Mouse (Mus musculus) ZHBTc4 (cell line): ENCODE measurements around the gene Gm10031.
"Not testable (repeated sequence)": the region's sequence is repeated elsewhere in the genome, so short reads cannot be mapped to it uniquely, and the experiment has no call there.

Source experiments
- DNase-seq: peaks from one replicate; pipeline ENCODE4 v3.0.0-alpha.2; 2011; ENCODE audit warnings: low read depth, low spot score

Gm10031 gene

DNA sequence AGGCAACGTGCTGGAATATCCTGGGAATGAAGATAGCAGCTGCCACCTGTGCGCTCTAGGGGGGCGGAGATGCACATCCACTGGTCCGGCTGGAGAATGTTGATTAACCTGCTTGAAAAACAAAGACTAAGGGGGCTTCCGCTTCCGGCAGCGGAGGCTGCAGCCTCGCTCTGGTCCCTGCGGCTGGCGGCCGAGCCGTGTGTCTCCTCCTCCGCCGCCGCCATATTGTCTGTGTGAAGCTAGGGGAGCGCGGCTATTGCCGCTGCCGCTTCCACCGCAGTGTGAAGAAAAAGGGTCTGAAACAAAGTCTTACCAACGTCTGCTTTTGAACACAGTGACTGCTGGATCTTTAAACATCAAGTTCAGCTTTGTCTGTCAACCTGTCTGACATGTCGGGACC is at the start of gene Gm10031:
Gene Gm10031 (plus strand): TSS at position 171 of the 400 bp plus-strand sequence.
- DNase-seq, result not testable (repeated sequence)

GRCm38 (mm10) chr1:156474854-156475253 is 49.0 kb upstream of the Gm10031 start:
- no peak for DNase-seq

GRCm38 (mm10) chr1:156476016-156476415 is 47.8 kb upstream of the Gm10031 start:
- DNase-seq, result no peak

DNA sequence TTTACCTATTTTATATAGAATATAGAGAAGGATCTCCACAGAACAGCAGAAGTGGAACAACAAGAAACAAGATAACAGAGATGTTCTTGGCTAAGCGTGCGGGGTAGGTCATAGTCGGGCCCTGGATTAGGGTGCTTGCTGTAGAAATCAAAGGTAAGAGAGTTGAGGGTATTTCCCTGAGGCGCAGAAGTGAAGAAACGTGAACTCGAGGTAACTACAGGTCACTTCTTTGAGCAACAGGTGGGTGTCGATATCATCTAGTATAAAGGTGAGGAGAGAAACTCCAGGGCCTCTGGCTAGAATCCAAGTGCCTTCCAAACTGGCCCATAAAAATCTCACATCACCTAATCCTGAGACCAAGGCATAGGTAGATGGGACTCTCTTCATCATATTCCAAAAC is 47.3 kb upstream of the Gm10031 start:
- DNase-seq, result no peak

- peak; percentile 46 for DNase-seq
Measured at GRCm38 (mm10) chr1:156481826-156482225, 42.0 kb upstream of the Gm10031 start.

DNA sequence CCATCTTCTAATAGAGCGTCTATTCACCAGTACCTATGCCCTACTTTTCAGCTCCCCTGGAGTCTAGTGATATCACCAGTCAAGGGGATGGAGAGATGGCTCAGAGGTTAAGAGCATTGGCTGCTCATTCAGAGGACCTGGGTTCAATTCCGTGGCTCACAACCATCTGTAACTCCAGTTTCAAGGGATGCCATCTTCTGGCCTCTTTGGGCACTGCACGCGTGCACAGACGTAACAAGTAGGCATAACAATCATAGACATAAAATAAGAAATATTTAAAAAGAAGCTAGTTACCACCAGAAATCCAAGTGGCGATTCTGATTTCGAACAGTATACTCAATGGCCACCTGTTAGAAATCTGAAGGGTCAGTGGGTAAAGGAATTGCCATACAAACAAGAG is 36.3 kb upstream of the Gm10031 start:
- peak; percentile 45 for DNase-seq

DNA sequence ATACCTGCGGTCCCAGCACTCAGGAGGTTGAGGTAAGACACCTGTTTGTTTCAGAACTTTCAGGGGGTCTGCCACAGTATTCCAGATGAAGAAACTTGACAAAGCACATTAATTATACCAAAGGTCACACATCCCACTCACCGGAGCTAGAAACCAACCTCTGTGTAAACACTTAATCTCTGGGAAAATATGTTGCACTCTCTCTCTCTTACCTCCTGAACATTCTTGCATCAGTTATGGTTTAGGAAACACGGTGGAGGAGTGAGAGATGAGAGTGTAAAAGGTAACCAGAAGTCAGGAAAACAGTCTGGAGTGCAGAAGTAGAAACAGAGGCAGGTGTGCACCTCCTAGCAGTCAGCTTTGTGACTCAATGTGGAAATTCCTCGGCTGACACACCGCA is 35.8 kb upstream of the Gm10031 start:
- no peak for DNase-seq

GRCm38 (mm10) chr1:156491226-156491796 is 32.5 kb upstream of the Gm10031 start:
- DNase-seq, result no peak

GRCm38 (mm10) chr1:156495025-156495424 is 28.8 kb upstream of the Gm10031 start:
- DNase-seq, result no peak

GRCm38 (mm10) chr1:156496910-156497309 is 26.9 kb upstream of the Gm10031 start:
- DNase-seq, result no peak

DNA sequence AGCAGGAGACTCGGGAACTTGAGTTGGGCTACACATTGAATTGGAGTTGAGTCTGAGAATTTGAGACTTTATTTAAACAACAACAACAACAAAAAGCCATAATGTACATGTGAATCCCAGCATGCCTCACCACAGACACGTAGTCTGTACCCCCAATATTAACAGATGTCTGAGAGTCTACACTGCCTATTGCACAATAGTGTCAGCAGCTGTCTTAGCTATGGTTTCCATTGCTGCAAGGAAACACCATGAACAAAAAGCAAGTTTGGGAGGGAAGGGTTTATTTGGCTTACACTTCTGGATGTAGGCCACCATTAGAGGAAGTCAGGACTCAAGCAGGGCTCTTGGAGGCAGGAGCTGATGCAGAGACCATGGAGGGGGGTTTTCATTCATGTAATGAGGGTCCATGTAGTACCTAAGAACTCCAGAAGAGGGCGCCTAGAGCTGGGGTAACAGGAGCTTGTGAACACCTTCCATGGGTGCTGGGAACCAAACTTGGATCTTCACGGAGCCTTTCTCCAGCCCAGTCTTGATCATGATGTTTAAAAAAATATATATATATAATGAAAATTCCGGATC is 18.8 kb upstream of the Gm10031 start:
- DNase-seq, result peak; percentile 57

DNA sequence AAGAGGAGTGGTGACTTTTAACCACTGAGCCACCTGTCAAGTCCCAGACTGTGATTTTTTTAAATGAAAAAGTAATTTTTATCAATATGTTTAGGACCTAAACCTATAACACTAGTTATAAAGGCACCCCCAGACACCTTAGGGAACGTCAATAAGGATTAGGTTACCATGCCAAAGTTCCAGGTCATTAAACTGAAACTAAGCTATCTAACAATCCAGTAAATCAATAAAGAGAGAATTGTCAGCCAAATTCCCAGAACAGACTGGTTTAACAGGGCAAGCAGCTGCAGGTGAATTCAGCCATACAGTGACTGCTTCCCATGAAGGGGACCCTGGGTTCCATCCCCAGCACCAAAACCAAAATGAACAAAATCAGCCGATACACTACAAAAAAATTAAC is 17.9 kb upstream of the Gm10031 start:
- no peak for DNase-seq

- no peak for DNase-seq
Measured at GRCm38 (mm10) chr1:156507753-156508152, 16.1 kb upstream of the Gm10031 start.

- DNase-seq, result no peak
Measured at GRCm38 (mm10) chr1:156520136-156520780, 3.6 kb upstream of the Gm10031 start.

- DNase-seq, result no peak
Measured at GRCm38 (mm10) chr1:156521796-156522517, 1.9 kb upstream of the Gm10031 start.

DNA sequence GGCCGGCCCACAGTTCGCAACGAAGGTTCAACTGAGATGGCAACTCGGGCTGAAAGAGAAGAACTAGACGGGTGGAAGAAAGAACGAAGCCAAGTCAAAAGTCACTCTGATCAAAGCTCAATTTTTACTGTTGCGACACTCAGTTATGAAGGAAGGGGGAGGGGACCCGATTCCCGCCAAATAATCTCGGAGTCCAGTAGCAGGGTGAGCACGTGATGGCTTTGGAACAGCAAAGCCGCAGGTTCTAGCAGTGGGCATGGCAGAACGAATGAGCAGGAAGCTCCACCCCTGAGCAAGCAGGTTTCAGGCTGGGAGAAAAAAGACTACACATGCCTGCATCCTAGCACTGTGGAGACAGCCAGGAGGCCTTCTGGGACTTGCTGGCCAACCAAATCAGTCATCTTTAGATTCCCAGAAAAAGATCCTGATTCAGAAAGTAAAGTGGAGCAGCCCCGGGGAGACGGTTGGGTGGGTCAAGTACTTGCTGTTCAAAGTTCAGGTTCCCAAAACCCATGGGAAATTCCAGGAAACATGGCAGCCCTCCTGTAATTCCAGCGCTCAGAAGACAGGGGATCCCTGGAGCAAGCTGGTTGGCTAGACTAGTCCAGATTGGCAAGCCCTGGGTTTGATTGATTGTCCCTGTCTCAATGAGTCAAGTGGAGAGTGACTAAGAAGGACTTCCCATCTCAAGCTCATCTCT is 8.8 kb downstream of the Gm10031 start:
- DNase-seq, result peak; percentile 44

DNA sequence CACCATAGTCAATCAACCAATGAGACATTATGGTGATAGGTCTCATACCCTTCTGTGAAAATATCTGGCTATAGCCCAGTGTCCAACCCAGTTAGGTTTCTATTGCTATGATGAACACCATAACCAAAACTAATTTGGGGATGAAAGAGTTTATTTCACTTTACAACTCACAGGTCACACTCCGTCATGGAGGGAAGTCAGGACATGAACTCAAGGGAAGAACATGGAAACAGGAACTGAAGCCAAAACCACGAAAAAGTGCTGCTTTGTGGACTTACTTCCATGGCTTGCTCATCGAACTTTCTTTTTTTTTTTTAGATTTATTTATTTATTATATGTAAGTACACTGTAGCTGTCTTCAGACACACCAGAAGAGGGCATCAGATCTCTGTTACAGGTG is 9.7 kb downstream of the Gm10031 start:
- no peak for DNase-seq

GRCm38 (mm10) chr1:156533911-156534310 is 10.1 kb downstream of the Gm10031 start:
- DNase-seq, result no peak

DNA sequence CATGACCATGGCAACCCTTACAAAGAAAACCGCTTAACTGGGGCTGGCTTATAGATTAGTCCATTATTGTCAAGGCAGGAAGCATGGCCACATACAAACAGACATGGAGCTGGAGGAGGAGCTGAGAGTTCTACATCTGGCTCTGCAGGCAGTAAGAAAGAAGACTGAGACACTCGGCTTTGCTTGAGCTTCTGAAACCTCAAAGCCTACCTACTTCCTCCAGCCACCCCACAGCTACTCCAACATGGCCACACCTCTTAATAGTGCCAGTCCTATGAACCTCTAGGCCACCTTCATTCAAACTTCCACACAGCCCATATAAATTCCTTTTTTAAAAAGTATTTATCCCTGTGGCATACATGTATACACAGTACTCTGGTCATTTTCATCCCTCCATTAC is 13.2 kb downstream of the Gm10031 start:
- no peak for DNase-seq

DNA sequence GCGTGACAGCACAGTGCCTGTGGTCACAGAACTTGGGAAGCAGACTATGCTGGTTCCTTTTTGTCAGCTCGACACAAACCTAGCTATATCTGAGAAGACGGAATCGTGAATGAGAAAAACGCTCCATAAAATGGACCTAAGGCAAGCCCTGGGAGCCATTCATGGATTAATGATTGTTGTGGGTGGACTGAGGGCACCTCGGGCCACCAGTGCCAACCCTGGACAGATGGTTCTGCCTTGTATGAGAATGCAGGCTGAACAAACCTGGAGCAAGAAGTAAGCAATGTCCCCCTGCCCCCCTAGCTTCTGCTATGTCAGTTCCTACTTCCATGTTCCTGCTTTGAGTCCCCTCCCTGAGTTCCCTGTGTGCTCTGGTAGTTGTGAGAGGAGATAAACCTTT is 13.9 kb downstream of the Gm10031 start:
- no peak for DNase-seq

GRCm38 (mm10) chr1:156538382-156538781 is 14.6 kb downstream of the Gm10031 start:
- no peak for DNase-seq
